Mouse (Mus musculus) T-cell, adult 2 months (primary cell): ENCODE measurements around the gene Tbx2.

Source experiments
- DNase-seq: peaks from one replicate; pipeline ENCODE4 v3.0.0; 2022; ENCODE audit warnings: low spot score

Tbx2 gene

DNA sequence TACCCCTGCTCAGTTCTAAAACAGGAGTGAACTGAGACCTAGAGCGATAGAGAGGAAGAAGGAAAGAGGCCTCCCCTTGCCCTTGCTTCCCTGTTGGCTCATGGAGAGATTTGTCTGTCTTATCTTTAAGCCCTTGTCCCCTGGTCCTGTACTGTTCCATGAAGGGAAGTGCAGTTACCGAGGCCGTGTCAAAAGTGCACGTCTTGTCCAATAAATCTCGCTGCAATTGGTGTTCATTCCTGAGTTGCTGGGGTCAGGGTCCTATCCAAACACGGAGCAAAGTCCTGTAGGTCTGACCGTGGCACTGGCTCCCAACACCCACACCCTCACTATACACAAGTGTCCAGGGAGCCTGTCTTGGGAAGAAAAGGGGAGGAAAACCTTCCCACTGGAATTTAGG lies 6.5 kb upstream of the Tbx2 start:
- no peak for DNase-seq

DNA sequence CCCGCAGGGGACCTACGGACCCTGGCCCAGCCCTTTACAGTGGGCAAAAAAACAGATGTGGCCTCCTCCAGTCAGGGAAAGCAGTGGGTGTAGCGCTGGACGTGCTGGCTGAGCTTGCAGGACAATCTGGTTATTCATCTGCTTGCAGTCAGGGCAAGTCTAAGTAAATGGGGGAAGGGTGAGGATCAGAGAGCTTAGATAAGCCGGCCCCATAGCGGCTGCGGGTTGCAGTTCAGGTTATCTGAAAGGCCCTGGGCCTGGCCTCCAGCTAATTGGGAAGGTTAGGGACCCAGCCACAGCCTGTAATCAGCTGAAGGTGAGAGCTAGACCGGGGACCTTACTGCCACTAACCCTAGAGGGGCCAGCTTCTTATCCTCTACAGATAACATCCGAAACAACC lies 5.0 kb upstream of the Tbx2 start:
- DNase-seq = no peak

GRCm38 (mm10) chr11:85828691-85829519 lies 3.4 kb upstream of the Tbx2 start:
- DNase-seq = no peak

GRCm38 (mm10) chr11:85829520-85830440 lies 2.6 kb upstream of the Tbx2 start:
- DNase-seq = no peak

- no peak for DNase-seq
Measured at GRCm38 (mm10) chr11:85830901-85831341, 1.4 kb upstream of the Tbx2 start.

- no peak for DNase-seq
Measured at GRCm38 (mm10) chr11:85831656-85832230, 608 bp upstream of the Tbx2 start.

DNA sequence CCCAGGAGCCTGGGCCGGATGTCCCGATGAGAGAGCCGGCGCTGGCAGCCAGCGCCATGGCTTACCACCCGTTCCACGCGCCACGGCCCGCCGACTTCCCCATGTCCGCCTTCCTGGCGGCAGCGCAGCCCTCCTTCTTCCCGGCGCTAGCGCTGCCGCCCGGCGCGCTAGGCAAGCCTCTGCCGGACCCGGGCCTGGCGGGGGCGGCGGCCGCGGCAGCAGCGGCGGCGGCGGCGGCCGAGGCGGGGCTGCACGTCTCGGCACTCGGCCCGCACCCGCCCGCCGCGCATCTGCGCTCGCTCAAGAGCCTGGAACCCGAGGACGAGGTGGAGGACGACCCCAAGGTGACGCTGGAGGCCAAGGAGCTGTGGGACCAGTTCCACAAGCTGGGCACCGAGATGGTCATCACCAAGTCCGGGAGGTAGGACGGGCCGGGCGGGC lies 750 bp downstream of the Tbx2 start:
- no peak for DNase-seq

GRCm38 (mm10) chr11:85833761-85834385 lies 1.5 kb downstream of the Tbx2 start:
- DNase-seq = no peak

DNA sequence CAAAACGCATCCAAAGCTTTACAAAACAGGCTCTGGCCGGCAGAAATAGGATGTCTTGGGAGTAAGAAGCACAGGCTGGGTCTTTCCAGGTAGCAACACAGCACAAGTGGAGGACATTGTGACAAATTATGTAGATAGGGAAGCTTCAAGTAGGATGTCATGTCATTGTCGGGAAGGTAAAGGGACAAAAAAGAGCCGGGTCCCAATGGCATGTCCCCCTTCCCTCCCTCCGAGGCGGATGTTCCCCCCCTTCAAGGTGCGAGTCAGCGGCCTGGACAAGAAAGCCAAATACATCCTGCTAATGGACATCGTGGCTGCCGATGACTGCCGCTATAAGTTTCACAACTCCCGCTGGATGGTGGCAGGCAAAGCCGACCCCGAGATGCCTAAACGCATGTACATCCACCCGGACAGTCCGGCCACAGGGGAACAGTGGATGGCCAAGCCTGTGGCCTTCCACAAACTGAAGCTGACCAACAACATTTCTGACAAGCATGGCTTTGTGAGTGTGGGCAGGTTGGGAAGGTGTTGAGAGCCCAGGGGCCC lies 2.1 kb downstream of the Tbx2 start:
- no peak for DNase-seq

DNA sequence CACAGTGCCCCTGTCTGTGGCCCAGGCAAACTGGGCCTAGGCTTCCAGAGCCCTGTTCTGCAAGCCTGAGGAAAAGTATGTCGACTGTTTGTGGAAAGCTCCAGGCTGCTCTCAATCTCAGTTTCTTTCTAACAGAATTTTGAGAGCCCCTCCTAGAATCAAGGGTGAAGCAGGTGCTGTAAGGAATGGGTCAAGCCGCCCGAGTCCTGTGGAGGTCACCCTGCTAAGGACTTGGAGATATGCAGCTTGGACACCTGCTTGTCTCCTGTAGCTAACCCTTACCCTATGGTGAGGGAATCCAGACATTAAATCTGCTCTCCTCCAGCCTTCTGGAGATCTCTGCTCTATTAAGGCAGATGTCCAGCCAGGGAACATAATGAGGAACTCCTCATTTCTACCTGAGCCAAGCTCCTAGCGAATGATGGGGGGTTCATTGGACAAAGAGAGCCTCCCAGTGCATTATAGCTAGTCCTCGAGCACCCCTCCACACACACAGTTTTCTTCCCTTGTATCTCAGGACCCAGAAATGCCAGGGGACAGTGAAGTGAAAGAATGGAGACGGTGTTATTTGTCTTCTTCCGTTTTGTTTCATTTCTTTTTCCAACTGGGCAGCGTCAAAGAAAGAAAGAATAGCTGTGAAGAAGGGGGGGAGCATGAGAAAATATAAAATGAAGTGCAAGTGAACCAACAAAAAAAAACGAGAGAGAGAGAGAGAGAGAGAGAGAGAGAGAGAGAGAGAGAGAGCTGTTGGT lies 2.8 kb downstream of the Tbx2 start:
- no peak for DNase-seq

GRCm38 (mm10) chr11:85835753-85836522 lies 3.6 kb downstream of the Tbx2 start:
- DNase-seq = no peak

DNA sequence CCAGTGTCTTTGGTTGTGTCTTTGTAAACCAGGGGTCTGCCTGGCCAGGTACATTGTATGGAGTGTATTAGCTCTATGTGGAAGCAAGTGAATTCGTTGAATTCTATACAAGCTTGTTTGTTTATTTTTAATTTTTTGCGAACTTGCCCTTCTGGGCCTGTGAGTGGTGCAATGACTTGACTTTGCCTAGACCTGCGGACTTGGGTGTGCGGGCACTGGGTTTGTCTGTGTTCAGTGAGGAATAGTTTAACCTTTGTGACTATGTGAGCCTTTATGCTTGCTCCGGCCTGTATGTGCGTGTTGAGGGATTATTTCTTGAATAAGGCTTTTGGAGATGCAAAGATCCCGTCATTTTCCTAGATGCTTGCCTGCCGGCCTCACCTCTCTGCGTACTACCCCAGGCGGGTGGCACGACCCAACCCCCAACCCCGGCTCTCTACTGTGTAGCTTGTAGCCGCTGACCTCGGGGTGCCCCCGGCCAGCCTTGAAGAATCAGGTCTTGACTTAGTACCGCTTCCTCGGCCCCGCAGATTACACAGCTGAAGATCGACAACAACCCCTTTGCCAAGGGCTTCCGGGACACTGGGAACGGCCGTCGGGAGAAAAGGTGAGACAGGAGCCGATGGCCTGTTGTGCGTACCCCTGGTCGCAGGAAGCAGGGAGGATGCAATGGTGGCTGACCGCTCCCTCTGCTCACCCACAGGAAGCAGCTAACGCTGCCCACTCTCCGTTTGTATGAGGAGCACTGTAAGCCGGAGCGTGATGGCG lies 4.4 kb downstream of the Tbx2 start:
- DNase-seq = no peak

DNA sequence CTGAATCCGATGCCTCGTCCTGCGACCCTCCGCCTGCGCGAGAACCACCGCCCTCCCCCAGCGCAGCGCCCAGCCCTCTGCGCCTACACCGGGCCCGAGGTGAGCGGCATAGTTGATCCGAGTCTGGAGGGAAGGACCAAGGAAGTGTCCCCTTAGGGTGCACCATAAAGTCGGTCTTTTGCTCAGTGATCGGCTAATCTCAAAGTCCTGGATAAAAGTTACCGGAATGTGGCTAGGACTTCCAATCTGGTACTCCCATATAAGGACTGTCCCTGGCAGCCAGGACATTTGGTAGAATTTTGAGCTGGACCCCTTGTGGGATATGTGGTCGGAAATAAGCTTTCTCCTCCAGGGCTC lies 4.9 kb downstream of the Tbx2 start:
- no peak for DNase-seq

DNA sequence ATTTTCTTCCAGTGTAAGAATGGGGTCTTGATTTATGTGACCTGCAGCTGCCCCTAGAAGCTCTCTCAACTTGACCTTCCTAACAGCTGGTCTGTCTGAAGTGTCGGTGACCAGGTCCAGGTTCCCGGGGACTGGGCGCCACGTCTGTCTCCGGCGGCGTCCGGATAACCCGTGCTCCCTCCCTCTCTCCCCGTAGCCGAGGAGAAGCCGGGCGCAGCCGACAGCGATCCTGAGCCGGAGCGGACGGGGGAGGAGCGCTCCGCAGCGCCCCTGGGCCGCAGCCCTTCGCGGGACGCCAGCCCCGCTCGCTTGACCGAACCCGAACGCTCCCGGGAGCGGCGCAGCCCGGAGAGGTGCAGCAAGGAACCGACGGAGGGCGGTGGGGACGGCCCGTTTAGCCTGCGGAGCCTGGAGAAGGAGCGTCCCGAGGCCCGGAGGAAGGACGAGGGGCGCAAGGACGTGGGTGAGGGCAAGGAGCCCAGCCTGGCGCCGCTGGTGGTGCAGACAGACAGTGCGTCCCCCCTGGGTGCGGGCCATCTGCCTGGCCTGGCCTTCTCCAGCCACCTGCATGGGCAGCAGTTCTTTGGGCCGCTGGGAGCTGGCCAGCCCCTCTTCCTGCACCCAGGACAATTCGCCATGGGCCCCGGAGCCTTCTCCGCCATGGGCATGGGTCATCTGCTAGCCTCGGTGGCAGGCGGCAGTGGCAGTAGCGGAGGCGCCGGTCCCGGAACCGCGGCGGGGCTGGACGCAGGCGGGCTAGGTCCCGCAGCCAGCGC lies 5.5 kb downstream of the Tbx2 start:
- no peak for DNase-seq

GRCm38 (mm10) chr11:85838424-85839257 lies 6.3 kb downstream of the Tbx2 start:
- DNase-seq = no peak

- DNase-seq = no peak
Measured at GRCm38 (mm10) chr11:85839258-85840030, 7.1 kb downstream of the Tbx2 start.
